Mouse (Mus musculus) hindbrain, embryonic 11.5 days (tissue): ENCODE data around the gene Irf2bp1. TPM values are rescaled to one million over a fixed set of nuclear protein-coding genes. Genes with fewer than 3 reads are reported as not detected.
A peak's percentile ranks its signal among the peaks of the same experiment; 100 is the strongest.

Experiments
- ATAC-seq: fragments of 200-750 bp; cut with Nextera tagmentation; 2 replicates; pipeline ENCODE4 v1.8.0; 2017; ENCODE audit warnings: mild to moderate bottlenecking, moderate TSS enrichment, moderate library complexity; ENCODE audit not compliant: low FRiP score
- DNase-seq: peaks from one replicate; pipeline ENCODE4 v3.0.0-alpha.2; 2015; ENCODE audit warnings: low spot score
- H3K27ac ChIP-seq: fragments of 300-500 bp; sonication (generic); 2 replicates; pipeline ENCODE4 v1.5.1; 2014; ENCODE audit warnings: mild to moderate bottlenecking, low read depth, low read length
- H3K27me3 ChIP-seq: fragments of 300-500 bp; sonication (generic); 2 replicates; pipeline ENCODE4 v1.6.1; 2014; ENCODE audit warnings: mild to moderate bottlenecking, low read length, moderate library complexity, mixed read lengths; ENCODE audit not compliant: control insufficient read depth, insufficient read depth
- H3K36me3 ChIP-seq: fragments of 300-500 bp; sonication (generic); 2 replicates; pipeline ENCODE4 v1.6.1; 2014; ENCODE audit warnings: mild to moderate bottlenecking, low read length, moderate library complexity, mixed read lengths; ENCODE audit not compliant: control insufficient read depth, insufficient read depth
- H3K4me1 ChIP-seq: fragments of 300-500 bp; sonication (generic); replicated peaks from 2 replicates; pipeline ENCODE4 v1.6.1; 2014; ENCODE audit warnings: low read length, mixed read lengths; ENCODE audit not compliant: control insufficient read depth, insufficient read depth
- H3K4me2 ChIP-seq: fragments of 300-500 bp; sonication (generic); replicated peaks from 2 replicates; pipeline ENCODE4 v1.6.1; 2014; ENCODE audit warnings: mild to moderate bottlenecking, low read depth, low read length
- H3K4me3 ChIP-seq: fragments of 300-500 bp; sonication (generic); 2 replicates; pipeline ENCODE4 v1.5.1; 2014; ENCODE audit warnings: low read depth, low read length
- H3K9ac ChIP-seq: fragments of 300-500 bp; sonication (generic); 2 replicates; pipeline ENCODE4 v1.6.1; 2014; ENCODE audit warnings: low read depth, low read length
- H3K9me3 ChIP-seq: fragments of 300-500 bp; sonication (generic); 2 replicates; pipeline ENCODE4 v1.6.1; 2016; ENCODE audit warnings: low read length; ENCODE audit not compliant: control insufficient read depth
- WGBS: fragments of 180-500 bp; shearing (Covaris S2); extraction: QIAGEN DNeasy Blood & Tissue Kit; methylation state at CpG from one replicate; pipeline ENCODE4 v1.1.7; 2014; 5-methylcytosine and 5-hydroxymethylcytosine counted together
- polyA plus RNA-seq: library from polyadenylated mRNA; unstranded; fragments of >200 nt; fragmentation: Nextera tagmentation; extraction: Ambion mirVana; gene quantifications from 2 replicates; pipeline ENCODE4 v1.2.1, GENCODE M21; 2014

Gene Irf2bp1
- polyA plus RNA-seq, 1 experiment from 2014 or later: 26.0 TPM

DNA sequence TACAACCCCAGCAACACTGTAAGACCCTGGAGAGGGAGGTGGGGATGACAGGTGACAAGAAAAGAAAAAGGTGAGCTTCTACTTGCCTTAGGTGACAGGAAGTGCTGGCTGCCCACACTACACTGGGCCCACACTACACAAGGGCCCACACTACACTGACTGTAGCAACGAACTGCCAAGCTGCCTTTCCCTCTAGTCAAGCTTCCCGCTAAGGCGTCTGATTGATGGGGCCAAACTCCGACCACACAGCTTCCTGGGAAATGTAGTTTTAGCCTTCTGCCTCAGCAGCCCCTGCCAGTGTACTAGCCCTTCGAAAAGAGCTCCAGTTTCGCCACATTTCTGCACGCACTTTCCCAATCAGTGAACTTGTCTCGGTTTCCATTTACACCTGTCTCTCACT, 36.2 kb upstream of the Irf2bp1 start:
- Histone ChIP-seq H3K27me3 (peaks cover 2% of the 10 kb centered on the region), H3K9me3 (no peaks in the 10 kb centered on the region), H3K9ac (no peak overlapping the region), H3K36me3 (no peaks in the 10 kb centered on the region), H3K27ac (no peak overlapping the region), H3K4me1 (peaks cover 5% of the 10 kb centered on the region; the same call in 1 of the 2 replicates), H3K4me2 (no peak overlapping the region), H3K4me3 (no peak overlapping the region)
- ATAC-seq (peak; percentile 60), DNase-seq (peak; percentile 53)
- 7% methylated on average over 8 of the region's 8 CpGs for WGBS

GRCm38 (mm10) chr7:18970956-18971355, 32.9 kb upstream of the Irf2bp1 start:
- Histone ChIP-seq H3K36me3 (no peaks in the 10 kb centered on the region), H3K9me3 (no peaks in the 10 kb centered on the region), H3K27ac (no peak overlapping the region), H3K4me2 (no peak overlapping the region), H3K4me1 (no peaks in the 10 kb centered on the region), H3K9ac (no peak overlapping the region), H3K27me3 (0 out of 2 replicates have a peak, but pooled peaks cover under 1% of the 10 kb centered on the region), H3K4me3 (no peak overlapping the region)
- DNase-seq: no peak
- no peak for ATAC-seq
- WGBS: 85% methylated on average over 3 of the region's 3 CpGs

DNA sequence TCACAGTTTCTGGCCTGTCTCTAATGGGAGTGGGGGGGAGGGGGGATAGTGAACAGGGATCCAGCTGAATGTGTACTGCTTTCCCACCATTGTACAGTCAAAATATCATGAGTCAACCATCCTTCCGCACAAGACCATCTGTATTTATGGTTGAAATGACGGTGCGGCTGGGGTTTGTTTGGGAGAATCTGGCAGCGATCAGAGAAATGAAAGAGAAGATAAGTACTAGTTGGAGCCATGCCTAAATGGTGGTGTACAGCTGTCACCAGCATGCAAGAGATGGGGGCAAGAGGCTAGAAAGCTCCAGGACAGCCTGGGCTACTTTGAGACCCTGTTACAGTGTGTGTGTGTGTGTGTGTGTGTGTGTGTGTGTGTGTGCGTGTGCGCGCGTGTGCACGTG, 25.5 kb upstream of the Irf2bp1 start:
- no peak overlapping the region for H3K27ac ChIP-seq
- no peaks in the 10 kb centered on the region for H3K9me3 ChIP-seq
- ATAC-seq (no peak), DNase-seq (no peak)
- no peaks in the 10 kb centered on the region for H3K27me3 ChIP-seq
- no peak overlapping the region for H3K9ac ChIP-seq
- no peaks in the 10 kb centered on the region for H3K4me1 ChIP-seq
- H3K4me3 ChIP-seq: no peak overlapping the region
- no peak overlapping the region for H3K4me2 ChIP-seq
- H3K36me3 ChIP-seq: no peaks in the 10 kb centered on the region
- WGBS: 97% methylated on average over 9 of the region's 9 CpGs

GRCm38 (mm10) chr7:18986503-18986902, 17.3 kb upstream of the Irf2bp1 start:
- no peak overlapping the region for H3K9ac ChIP-seq
- no peaks in the 10 kb centered on the region for H3K9me3 ChIP-seq
- no peak overlapping the region for H3K4me2 ChIP-seq
- H3K36me3 ChIP-seq: no peaks in the 10 kb centered on the region
- no peak for ATAC-seq
- no peaks in the 10 kb centered on the region for H3K27me3 ChIP-seq
- H3K4me1 ChIP-seq: no peaks in the 10 kb centered on the region; the same call in 1 of the 2 replicates
- WGBS: 72% methylated on average over 2 of the region's 2 CpGs
- H3K4me3 ChIP-seq: no peak overlapping the region
- DNase-seq: no peak
- H3K27ac ChIP-seq: no peak overlapping the region

DNA sequence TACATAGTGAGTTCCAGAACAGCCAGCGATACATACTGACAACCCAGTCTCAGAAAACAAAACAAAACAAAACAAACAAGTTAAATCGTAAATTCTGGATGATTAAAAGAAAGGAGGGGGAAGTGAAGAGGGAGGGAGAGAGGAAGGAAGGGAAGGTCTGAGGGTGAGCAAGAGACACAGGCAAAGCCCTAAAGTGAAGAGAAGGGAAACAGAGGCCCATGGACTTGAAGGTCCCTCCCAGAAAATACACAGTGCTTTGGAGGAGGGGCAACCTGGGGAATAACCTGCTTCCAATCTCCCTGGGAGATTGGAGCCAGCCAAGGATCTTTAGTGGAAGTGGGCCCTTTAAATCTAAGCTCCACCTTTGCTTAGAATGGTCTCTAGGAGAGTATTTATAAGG, 16.7 kb upstream of the Irf2bp1 start, which contains the start of gene Nanos2:
Gene Nanos2 (plus strand): TSS at position 301 of the 400 bp plus-strand sequence.
- Histone ChIP-seq H3K9ac (no peak within 1 kb of the TSS), H3K4me1 (peaks cover 2% of the 10 kb centered on the region), H3K27ac (no peak within 1 kb of the TSS), H3K27me3 (peaks cover 4% of the 10 kb centered on the region; the same call in 1 of the 2 replicates), H3K4me2 (no peak within 1 kb of the TSS), H3K9me3 (no peaks in the 10 kb centered on the region), H3K4me3 (no peak within 1 kb of the TSS), H3K36me3 (no peaks in the 10 kb centered on the region)
- 72% methylated on average over 2 of the region's 2 CpGs for WGBS
- no peak for DNase-seq
- no peak for ATAC-seq

DNA sequence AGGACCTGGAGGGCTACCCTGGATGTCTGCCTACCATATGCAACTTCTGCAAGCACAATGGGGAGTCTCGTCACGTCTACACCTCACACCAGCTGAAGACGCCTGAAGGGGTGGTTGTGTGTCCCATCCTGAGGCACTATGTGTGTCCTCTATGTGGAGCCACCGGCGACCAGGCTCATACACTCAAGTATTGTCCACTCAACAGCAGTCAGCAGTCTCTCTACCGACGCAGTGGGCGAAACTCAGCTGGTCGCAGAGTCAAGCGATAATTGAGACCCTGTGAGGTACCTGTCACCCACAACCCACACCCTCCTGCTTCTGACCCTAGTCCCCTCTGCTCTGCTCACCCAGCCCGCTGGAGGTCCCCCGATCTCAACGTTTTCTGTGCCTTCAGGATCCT, 16.1 kb upstream of the Irf2bp1 start:
- Histone ChIP-seq H3K36me3 (no peaks in the 10 kb centered on the region), H3K4me3 (no peak overlapping the region), H3K27me3 (peaks cover 9% of the 10 kb centered on the region; the same call in 1 of the 2 replicates), H3K27ac (no peak overlapping the region), H3K9me3 (no peaks in the 10 kb centered on the region), H3K4me1 (peaks cover 2% of the 10 kb centered on the region), H3K4me2 (no peak overlapping the region), H3K9ac (no peak overlapping the region)
- ATAC-seq: no peak
- WGBS: 68% methylated on average over 13 of the region's 13 CpGs
- no peak for DNase-seq

GRCm38 (mm10) chr7:18988780-18989179, 15.1 kb upstream of the Irf2bp1 start:
- no peak overlapping the region for H3K9ac ChIP-seq
- H3K4me2 ChIP-seq: no peak overlapping the region
- ATAC-seq: no peak
- H3K27me3 ChIP-seq: peaks cover 15% of the 10 kb centered on the region; the same call in 1 of the 2 replicates
- H3K27ac ChIP-seq: no peak overlapping the region
- H3K36me3 ChIP-seq: no peaks in the 10 kb centered on the region
- DNase-seq: no peak
- no peak overlapping the region for H3K4me3 ChIP-seq
- H3K9me3 ChIP-seq: no peaks in the 10 kb centered on the region
- H3K4me1 ChIP-seq: peaks cover 2% of the 10 kb centered on the region
- WGBS: 70% methylated on average over 6 of the region's 6 CpGs

- H3K4me3 ChIP-seq: peak overlapping the region; percentile 43
- H3K9me3 ChIP-seq: no peaks in the 10 kb centered on the region
- H3K4me2 ChIP-seq: peak overlapping the region; percentile 80
- H3K9ac ChIP-seq: peak overlapping the region; percentile 8
- 5% methylated on average over 5 of the region's 5 CpGs for WGBS
- H3K36me3 ChIP-seq: no peaks in the 10 kb centered on the region
- DNase-seq (peak; percentile 46), ATAC-seq (peak; percentile 11; the same call in 1 of the 2 replicates)
- H3K27ac ChIP-seq: peak overlapping the region; percentile 87
- H3K27me3 ChIP-seq: peaks cover 15% of the 10 kb centered on the region; the same call in 1 of the 2 replicates
- H3K4me1 ChIP-seq: peaks cover 2% of the 10 kb centered on the region
Observed at GRCm38 (mm10) chr7:18989995-18990394, 13.8 kb upstream of the Irf2bp1 start.

DNA sequence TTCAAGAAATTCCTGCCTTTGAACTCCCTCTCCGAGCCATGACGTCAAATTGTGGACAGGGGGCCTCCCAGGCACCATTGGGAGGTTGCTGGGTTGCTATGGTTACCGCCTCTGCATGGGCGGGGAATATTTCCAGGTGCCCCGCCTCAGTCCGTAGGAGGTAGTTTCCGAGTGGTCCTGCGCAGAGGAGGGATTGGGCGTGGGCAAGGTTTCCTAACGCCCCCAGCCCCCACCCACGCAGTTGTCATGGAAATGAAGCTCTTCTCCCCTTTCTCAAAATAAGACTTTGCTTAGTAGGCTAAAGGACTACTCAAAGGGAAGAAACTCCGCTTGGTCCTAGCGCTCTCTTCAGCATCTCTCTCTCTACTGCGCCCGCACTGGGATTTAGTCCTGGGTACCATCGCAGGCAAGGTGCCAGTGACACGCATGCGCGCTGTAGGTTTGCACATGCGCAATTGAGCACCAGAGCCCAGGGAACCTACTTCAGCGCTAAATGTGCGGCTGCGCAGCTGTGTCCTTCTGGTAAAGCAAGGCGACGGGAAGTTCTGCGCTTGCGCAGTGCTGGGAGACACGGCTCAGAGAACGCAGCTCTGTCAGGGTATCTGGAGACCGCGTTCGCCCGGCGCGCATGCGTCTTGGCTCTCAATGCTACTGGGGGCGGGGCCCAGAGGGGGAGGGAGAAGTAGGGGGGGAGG, 13.1 kb upstream of the Irf2bp1 start, which contains the start of gene Mypop:
Gene Mypop (plus strand): TSS at position 645 of the 695 bp plus-strand sequence.
- Histone ChIP-seq H3K27me3 (peaks cover 15% of the 10 kb centered on the region; the same call in 1 of the 2 replicates), H3K27ac (peak within 1 kb of the TSS; percentile 87), H3K9me3 (no peaks in the 10 kb centered on the region), H3K4me3 (peak within 1 kb of the TSS; percentile 43), H3K9ac (peak within 1 kb of the TSS; percentile 64), H3K36me3 (no peaks in the 10 kb centered on the region), H3K4me1 (peaks cover 2% of the 10 kb centered on the region), H3K4me2 (peak within 1 kb of the TSS; percentile 80)
- DNase-seq: peak; percentile 100
- under 1% methylated on average over 37 of the region's 37 CpGs for WGBS
- ATAC-seq: peak; percentile 94
